Mouse (Mus musculus): ENCODE measurements at regions not wholly inside any gene's neighbourhood (a gene's known extent, or its start where the extent isn't known, plus 50 kb on each side); places are given as distances from the start of the nearest gene placed in this dataset.

- no peaks in the 10 kb centered on the region for H3K4me1 ChIP-seq (replicated peaks; ENCODE audit: control insufficient read depth, insufficient read depth, low read length)
- H3K9me3 ChIP-seq (ENCODE audit: control insufficient read depth, low read length), result peaks cover 2% of the 10 kb centered on the region; the same call in 1 of the 2 replicates
- no peaks in the 10 kb centered on the region for H3K36me3 ChIP-seq (ENCODE audit: control insufficient read depth, insufficient read depth, low read length)
- H3K27me3 ChIP-seq (ENCODE audit: control insufficient read depth, insufficient read depth, low read depth, low read length), result no peaks in the 10 kb centered on the region
- H3K27ac ChIP-seq (ENCODE audit: low read length), result no peak overlapping the region
- 69% methylated on average over 8 of the region's 8 CpGs for WGBS
- no peak overlapping the region for H3K4me2 ChIP-seq (ENCODE audit: low read depth, low read length)
- ATAC-seq (ENCODE audit: low read depth), result no peak
- H3K9ac ChIP-seq (ENCODE audit: low read length), result no peak overlapping the region
- H3K4me3 ChIP-seq (ENCODE audit: low read length), result no peak overlapping the region
Measured at GRCm38 (mm10) chr12:106284814-106285213, 274.8 kb downstream of the Vrk1 start.

GRCm38 (mm10) chr12:106288791-106289515 lies 278.9 kb downstream of the Vrk1 start:
- no peak overlapping the region for H3K4me3 ChIP-seq (ENCODE audit: low read length)
- no peaks in the 10 kb centered on the region for H3K36me3 ChIP-seq (ENCODE audit: control insufficient read depth, insufficient read depth, low read length)
- H3K27ac ChIP-seq (ENCODE audit: low read length), result no peak overlapping the region
- H3K9me3 ChIP-seq (ENCODE audit: control insufficient read depth, low read length), result no peaks in the 10 kb centered on the region
- no peaks in the 10 kb centered on the region for H3K27me3 ChIP-seq (ENCODE audit: control insufficient read depth, insufficient read depth, low read depth, low read length)
- ATAC-seq (ENCODE audit: low read depth), result no peak
- no peak overlapping the region for H3K9ac ChIP-seq (ENCODE audit: low read length)
- H3K4me2 ChIP-seq (ENCODE audit: low read depth, low read length), result no peak overlapping the region
- no peaks in the 10 kb centered on the region for H3K4me1 ChIP-seq (replicated peaks; ENCODE audit: control insufficient read depth, insufficient read depth, low read length)
- 44% methylated on average over 23 of the region's 23 CpGs for WGBS

GRCm38 (mm10) chr12:106291476-106292046 lies 281.5 kb downstream of the Vrk1 start:
- Histone ChIP-seq H3K36me3 (ENCODE audit: control insufficient read depth, insufficient read depth, low read length) (no peaks in the 10 kb centered on the region), H3K4me2 (ENCODE audit: low read depth, low read length) (0 out of 2 replicates have a peak overlapping the region, but pooled peaks have one; percentile 20), H3K27me3 (ENCODE audit: control insufficient read depth, insufficient read depth, low read depth, low read length) (no peaks in the 10 kb centered on the region), H3K27ac (ENCODE audit: low read length) (no peak overlapping the region), H3K4me3 (ENCODE audit: low read length) (no peak overlapping the region), H3K9me3 (ENCODE audit: control insufficient read depth, low read length) (no peaks in the 10 kb centered on the region), H3K4me1 (replicated peaks; ENCODE audit: control insufficient read depth, insufficient read depth, low read length) (no peaks in the 10 kb centered on the region), H3K9ac (ENCODE audit: low read length) (no peak overlapping the region)
- no peak for ATAC-seq (ENCODE audit: low read depth)
- WGBS, result 44% methylated on average over 15 of the region's 15 CpGs

GRCm38 (mm10) chr12:106293117-106293516 lies 283.1 kb downstream of the Vrk1 start:
- no peaks in the 10 kb centered on the region for H3K36me3 ChIP-seq (ENCODE audit: control insufficient read depth, insufficient read depth, low read length)
- H3K27ac ChIP-seq (ENCODE audit: low read length), result no peak overlapping the region
- no peaks in the 10 kb centered on the region for H3K4me1 ChIP-seq (replicated peaks; ENCODE audit: control insufficient read depth, insufficient read depth, low read length)
- H3K9me3 ChIP-seq (ENCODE audit: control insufficient read depth, low read length), result no peaks in the 10 kb centered on the region
- 51% methylated on average over 5 of the region's 5 CpGs for WGBS
- H3K4me3 ChIP-seq (ENCODE audit: low read length), result no peak overlapping the region
- H3K4me2 ChIP-seq (ENCODE audit: low read depth, low read length), result no peak overlapping the region
- no peaks in the 10 kb centered on the region for H3K27me3 ChIP-seq (ENCODE audit: control insufficient read depth, insufficient read depth, low read depth, low read length)
- ATAC-seq (ENCODE audit: low read depth), result no peak
- no peak overlapping the region for H3K9ac ChIP-seq (ENCODE audit: low read length)

- no peaks in the 10 kb centered on the region for H3K9me3 ChIP-seq (ENCODE audit: control insufficient read depth, low read length)
Measured at GRCm38 (mm10) chr12:106295596-106295995, 285.6 kb downstream of the Vrk1 start.

GRCm38 (mm10) chr12:106302617-106303016 lies 292.6 kb downstream of the Vrk1 start:
- ATAC-seq (ENCODE audit: low read depth), result no peak
- no peak overlapping the region for H3K9ac ChIP-seq (ENCODE audit: low read length)
- H3K27me3 ChIP-seq (ENCODE audit: control insufficient read depth, insufficient read depth, low read depth, low read length), result peaks cover 5% of the 10 kb centered on the region
- H3K4me3 ChIP-seq (ENCODE audit: low read length), result no peak overlapping the region
- H3K4me1 ChIP-seq (replicated peaks; ENCODE audit: control insufficient read depth, insufficient read depth, low read length), result no peaks in the 10 kb centered on the region
- no peak overlapping the region for H3K27ac ChIP-seq (ENCODE audit: low read length)
- H3K36me3 ChIP-seq (ENCODE audit: control insufficient read depth, insufficient read depth, low read length), result no peaks in the 10 kb centered on the region
- WGBS, result 43% methylated on average over 8 of the region's 8 CpGs
- no peaks in the 10 kb centered on the region for H3K9me3 ChIP-seq (ENCODE audit: control insufficient read depth, low read length)
- no peak overlapping the region for H3K4me2 ChIP-seq (ENCODE audit: low read depth, low read length)

More at GRCm38 (mm10) chr12:106295596-106295995, 285.6 kb downstream of the Vrk1 start:
- no peak for ATAC-seq (ENCODE audit: low read depth)
- Histone ChIP-seq H3K36me3 (ENCODE audit: control insufficient read depth, insufficient read depth, low read length) (no peaks in the 10 kb centered on the region), H3K4me2 (ENCODE audit: low read depth, low read length) (no peak overlapping the region), H3K27ac (ENCODE audit: low read length) (no peak overlapping the region), H3K27me3 (ENCODE audit: control insufficient read depth, insufficient read depth, low read depth, low read length) (no peaks in the 10 kb centered on the region), H3K9ac (ENCODE audit: low read length) (no peak overlapping the region), H3K4me3 (ENCODE audit: low read length) (no peak overlapping the region), H3K4me1 (replicated peaks; ENCODE audit: control insufficient read depth, insufficient read depth, low read length) (no peaks in the 10 kb centered on the region)
- WGBS, result 43% methylated on average over 7 of the region's 7 CpGs

GRCm38 (mm10) chr12:106308291-106308955 lies 298.4 kb downstream of the Vrk1 start:
- 53% methylated on average over 12 of the region's 12 CpGs for WGBS
- Histone ChIP-seq H3K27ac (ENCODE audit: low read length) (no peak overlapping the region), H3K27me3 (ENCODE audit: control insufficient read depth, insufficient read depth, low read depth, low read length) (peaks cover 17% of the 10 kb centered on the region), H3K4me2 (ENCODE audit: low read depth, low read length) (no peak overlapping the region), H3K9ac (ENCODE audit: low read length) (no peak overlapping the region), H3K9me3 (ENCODE audit: control insufficient read depth, low read length) (no peaks in the 10 kb centered on the region), H3K4me3 (ENCODE audit: low read length) (no peak overlapping the region), H3K36me3 (ENCODE audit: control insufficient read depth, insufficient read depth, low read length) (no peaks in the 10 kb centered on the region), H3K4me1 (replicated peaks; ENCODE audit: control insufficient read depth, insufficient read depth, low read length) (no peaks in the 10 kb centered on the region)
- ATAC-seq (ENCODE audit: low read depth), result no peak

- 54% methylated on average over 25 of the region's 25 CpGs for WGBS
- Histone ChIP-seq H3K27me3 (ENCODE audit: control insufficient read depth, insufficient read depth, low read depth, low read length) (peaks cover 17% of the 10 kb centered on the region), H3K9me3 (ENCODE audit: control insufficient read depth, low read length) (no peaks in the 10 kb centered on the region), H3K36me3 (ENCODE audit: control insufficient read depth, insufficient read depth, low read length) (no peaks in the 10 kb centered on the region), H3K4me3 (ENCODE audit: low read length) (no peak overlapping the region), H3K4me2 (ENCODE audit: low read depth, low read length) (no peak overlapping the region), H3K9ac (ENCODE audit: low read length) (no peak overlapping the region), H3K27ac (ENCODE audit: low read length) (no peak overlapping the region), H3K4me1 (replicated peaks; ENCODE audit: control insufficient read depth, insufficient read depth, low read length) (no peaks in the 10 kb centered on the region)
- ATAC-seq (ENCODE audit: low read depth), result no peak
Measured at GRCm38 (mm10) chr12:106308956-106309610, 299.1 kb downstream of the Vrk1 start.

- H3K9ac ChIP-seq (ENCODE audit: low read length), result no peak overlapping the region
- 42% methylated on average over 6 of the region's 6 CpGs for WGBS
- no peak for ATAC-seq (ENCODE audit: low read depth)
- no peaks in the 10 kb centered on the region for H3K4me1 ChIP-seq (replicated peaks; ENCODE audit: control insufficient read depth, insufficient read depth, low read length)
- no peaks in the 10 kb centered on the region for H3K36me3 ChIP-seq (ENCODE audit: control insufficient read depth, insufficient read depth, low read length)
- H3K4me3 ChIP-seq (ENCODE audit: low read length), result no peak overlapping the region; the same call in 1 of the 2 replicates
- H3K27ac ChIP-seq (ENCODE audit: low read length), result no peak overlapping the region
- peak overlapping the region; percentile 49 for H3K4me2 ChIP-seq (ENCODE audit: low read depth, low read length)
- peaks cover 17% of the 10 kb centered on the region for H3K27me3 ChIP-seq (ENCODE audit: control insufficient read depth, insufficient read depth, low read depth, low read length)
- H3K9me3 ChIP-seq (ENCODE audit: control insufficient read depth, low read length), result no peaks in the 10 kb centered on the region
Measured at GRCm38 (mm10) chr12:106310171-106310570, 300.1 kb downstream of the Vrk1 start.

All from lung, embryonic 16.5 days (tissue).